Mouse (Mus musculus) brain, embryonic 14.5 days (tissue): Measurements from ENCODE around the gene 4930518I15Rik.
A peak's percentile ranks its signal among the peaks of the same experiment; 100 is the strongest.

Experiments
- CTCF ChIP-seq: fragments of 200-500 bp; IDR thresholded peaks from 2 replicates; pipeline ENCODE4 v1.5.1; 2012; ENCODE audit warnings: inconsistent platforms, mild to moderate bottlenecking, moderate library complexity, borderline replicate concordance; ENCODE audit not compliant: insufficient read depth, insufficient read length; ENCODE audit errors: extremely low read depth
- POLR2A ChIP-seq: fragments of 200-500 bp; IDR thresholded peaks from 2 replicates; pipeline ENCODE4 v1.6.1; 2012; ENCODE audit warnings: mild to moderate bottlenecking, inconsistent platforms, borderline replicate concordance; ENCODE audit not compliant: poor library complexity, insufficient read depth, insufficient read length, severe bottlenecking; ENCODE audit errors: extremely low read depth

DNA sequence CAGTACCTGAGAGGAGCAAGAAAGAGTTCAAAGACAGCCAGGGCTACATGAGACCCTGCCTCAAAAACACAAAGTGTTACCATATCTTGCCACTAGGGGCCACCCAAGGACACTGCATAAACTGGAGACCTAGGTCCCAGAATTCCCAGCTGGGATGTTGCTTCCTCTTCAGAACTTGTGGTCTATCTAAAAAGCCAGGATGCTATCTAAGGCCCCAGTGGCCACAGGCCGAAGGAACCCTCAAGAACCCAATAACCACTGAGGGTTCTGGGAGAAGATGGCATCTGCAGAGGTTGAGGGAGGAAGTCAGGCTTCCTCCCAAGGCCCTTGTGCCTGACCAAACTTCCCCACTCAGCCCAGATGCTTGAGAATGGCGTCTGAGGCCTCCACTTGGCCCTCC is 48.2 kb downstream of the 4930518I15Rik start:
- TF ChIP-seq POLR2A, result no peak
- TF ChIP-seq CTCF, result peak; percentile 82; the same call in 1 of the 2 replicates
